Mouse (Mus musculus) adipocyte (in vitro differentiated cells): ENCODE results near the gene Kif26b.

Source experiments
- DNase-seq: peaks from one replicate; pipeline ENCODE4 v3.0.0-alpha.2; 2016; ENCODE audit warnings: low spot score

Gene Kif26b

GRCm38 (mm10) chr1:178661556-178661955 is 132.6 kb downstream of the Kif26b start:
- no peak for DNase-seq

- no peak for DNase-seq
These were observed 134.6 kb downstream of the Kif26b start for GRCm38 (mm10) chr1:178663539-178663938.

GRCm38 (mm10) chr1:178664271-178664969 is 135.5 kb downstream of the Kif26b start:
- DNase-seq, result no peak

GRCm38 (mm10) chr1:178666524-178666923 is 137.6 kb downstream of the Kif26b start:
- DNase-seq, result no peak

GRCm38 (mm10) chr1:178667808-178668207 is 138.9 kb downstream of the Kif26b start:
- DNase-seq, result no peak

GRCm38 (mm10) chr1:178668907-178669306 is 140.0 kb downstream of the Kif26b start:
- no peak for DNase-seq

- no peak for DNase-seq
These were observed 144.1 kb downstream of the Kif26b start for GRCm38 (mm10) chr1:178673051-178673450.

- DNase-seq, result no peak
These were observed 144.6 kb downstream of the Kif26b start for GRCm38 (mm10) chr1:178673506-178673905.

- DNase-seq, result peak; percentile 36
These were observed 146.8 kb downstream of the Kif26b start for GRCm38 (mm10) chr1:178675542-178676252.

- no peak for DNase-seq
These were observed 148.2 kb downstream of the Kif26b start for GRCm38 (mm10) chr1:178677160-178677559.

GRCm38 (mm10) chr1:178677630-178678221 is 148.8 kb downstream of the Kif26b start:
- no peak for DNase-seq

GRCm38 (mm10) chr1:178683631-178684030 is 154.7 kb downstream of the Kif26b start:
- no peak for DNase-seq

- peak; percentile 61 for DNase-seq
These were observed 156.2 kb downstream of the Kif26b start for GRCm38 (mm10) chr1:178684991-178685680.

GRCm38 (mm10) chr1:178686881-178687280 is 158.0 kb downstream of the Kif26b start:
- DNase-seq, result no peak

- DNase-seq, result peak; percentile 14
These were observed 160.6 kb downstream of the Kif26b start for GRCm38 (mm10) chr1:178689512-178689911.

GRCm38 (mm10) chr1:178691679-178692078 is 162.8 kb downstream of the Kif26b start:
- DNase-seq, result no peak

GRCm38 (mm10) chr1:178700102-178700501 is 171.2 kb downstream of the Kif26b start:
- DNase-seq, result no peak

- DNase-seq, result no peak
These were observed 174.6 kb downstream of the Kif26b start for GRCm38 (mm10) chr1:178703496-178703895.

- DNase-seq, result no peak
These were observed 179.0 kb downstream of the Kif26b start for GRCm38 (mm10) chr1:178707925-178708351.

- no peak for DNase-seq
These were observed 179.4 kb downstream of the Kif26b start for GRCm38 (mm10) chr1:178708356-178708755.

- no peak for DNase-seq
These were observed 183.4 kb downstream of the Kif26b start for GRCm38 (mm10) chr1:178712189-178712873.

- DNase-seq, result no peak
These were observed 185.3 kb downstream of the Kif26b start for GRCm38 (mm10) chr1:178714209-178714608.
